Mouse (Mus musculus): ENCODE results near the gene Gm17657.

The Gm17657 gene

GRCm38 (mm10) chr17:29549543-29550428 is at the start of gene Gm17657, which contains the start of gene Tbc1d22b:
TSS of gene Gm17657 (minus strand) at chr17:29549638.
TSS of gene Tbc1d22b (plus strand) at chr17:29549785.
- peak; percentile 85 for DNase-seq (ENCODE audit: low spot score)

- DNase-seq (ENCODE audit: low spot score) = no peak
Observed at GRCm38 (mm10) chr17:29599051-29599450, 49.6 kb upstream of the Gm17657 start.

- no peak for DNase-seq (ENCODE audit: low spot score)
Observed at GRCm38 (mm10) chr17:29596771-29597132, 47.3 kb upstream of the Gm17657 start.

GRCm38 (mm10) chr17:29595891-29596770 is 46.7 kb upstream of the Gm17657 start:
- no peak for DNase-seq (ENCODE audit: low spot score)

GRCm38 (mm10) chr17:29589221-29589898 is 39.9 kb upstream of the Gm17657 start:
- no peak for DNase-seq (ENCODE audit: low spot score)

GRCm38 (mm10) chr17:29586921-29587320 is 37.5 kb upstream of the Gm17657 start:
- DNase-seq (ENCODE audit: low spot score) = no peak

- no peak for DNase-seq (ENCODE audit: low spot score)
Observed at GRCm38 (mm10) chr17:29585446-29585845, 36.0 kb upstream of the Gm17657 start.

GRCm38 (mm10) chr17:29584737-29585136 is 35.3 kb upstream of the Gm17657 start:
- no peak for DNase-seq (ENCODE audit: low spot score)

GRCm38 (mm10) chr17:29584306-29584705 is 34.9 kb upstream of the Gm17657 start:
- no peak for DNase-seq (ENCODE audit: low spot score)

GRCm38 (mm10) chr17:29583569-29583968 is 34.1 kb upstream of the Gm17657 start:
- no peak for DNase-seq (ENCODE audit: low spot score)

- DNase-seq (ENCODE audit: low spot score) = no peak
Observed at GRCm38 (mm10) chr17:29579579-29580126, 30.2 kb upstream of the Gm17657 start.

- no peak for DNase-seq (ENCODE audit: low spot score)
Observed at GRCm38 (mm10) chr17:29569831-29570230, 20.4 kb upstream of the Gm17657 start.

GRCm38 (mm10) chr17:29568435-29568834 is 19.0 kb upstream of the Gm17657 start:
- no peak for DNase-seq (ENCODE audit: low spot score)

GRCm38 (mm10) chr17:29565521-29565920 is 16.1 kb upstream of the Gm17657 start:
- no peak for DNase-seq (ENCODE audit: low spot score)

- no peak for DNase-seq (ENCODE audit: low spot score)
Observed at GRCm38 (mm10) chr17:29558476-29558875, 9.0 kb upstream of the Gm17657 start.

GRCm38 (mm10) chr17:29556893-29557292 is 7.5 kb upstream of the Gm17657 start:
- DNase-seq (ENCODE audit: low spot score) = no peak

GRCm38 (mm10) chr17:29556456-29556855 is 7.0 kb upstream of the Gm17657 start:
- no peak for DNase-seq (ENCODE audit: low spot score)

GRCm38 (mm10) chr17:29554176-29554575 is 4.7 kb upstream of the Gm17657 start:
- no peak for DNase-seq (ENCODE audit: low spot score)

- DNase-seq (ENCODE audit: low spot score) = no peak
Observed at GRCm38 (mm10) chr17:29552162-29552732, 2.8 kb upstream of the Gm17657 start, which contains the start of gene Tmem217. TSS of gene Tmem217 (minus strand) at chr17:29552385.

- DNase-seq (ENCODE audit: low spot score) = no peak
Observed at GRCm38 (mm10) chr17:29551019-29551418, 1.6 kb upstream of the Gm17657 start.

GRCm38 (mm10) chr17:29548994-29549393 is 444 bp downstream of the Gm17657 start:
- DNase-seq (ENCODE audit: low spot score) = no peak
